Mouse (Mus musculus): ENCODE results near the gene Grwd1. TPM values are rescaled to one million over a fixed set of nuclear protein-coding genes. Genes with fewer than 3 reads are reported as not detected.

Gene Grwd1
- polyA plus RNA-seq, 1 experiment from 2014 or later = 38.1 TPM

DNA sequence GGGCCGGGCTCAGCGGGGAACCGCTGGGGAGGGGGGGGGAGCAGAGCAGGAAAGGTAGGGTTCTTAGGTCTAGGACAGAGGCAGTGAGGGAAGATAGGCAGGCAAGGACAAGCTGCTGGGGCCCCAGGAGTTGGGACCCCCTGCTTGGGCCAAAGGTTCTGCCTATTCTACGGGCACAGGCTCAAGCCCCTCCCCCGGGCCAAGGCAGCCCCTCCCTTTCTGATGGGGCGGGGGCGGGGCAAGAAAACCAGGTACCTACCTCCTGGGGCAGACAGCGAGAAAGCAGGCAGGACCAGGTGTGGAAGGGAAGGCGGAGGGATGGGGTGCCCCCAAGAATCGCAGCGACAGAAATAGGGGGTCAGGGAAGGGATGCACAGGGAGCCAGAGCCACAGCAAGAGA is 22.3 kb downstream of the Grwd1 start:
- Histone ChIP-seq H3K36me3 (ENCODE audit: control insufficient read depth, insufficient read depth) (peaks cover 55% of the 10 kb centered on the region), H3K9ac (ENCODE audit: low read length) (no peak overlapping the region), H3K4me3 (ENCODE audit: low read length) (no peak overlapping the region), H3K9me3 (replicated peaks; ENCODE audit: control insufficient read depth, low read length) (no peaks in the 10 kb centered on the region), H3K4me2 (ENCODE audit: low read depth, low read length) (no peak overlapping the region), H3K27me3 (ENCODE audit: control insufficient read depth, insufficient read depth, low read length) (no peaks in the 10 kb centered on the region), H3K27ac (ENCODE audit: low read length) (no peak overlapping the region), H3K4me1 (ENCODE audit: control insufficient read depth, insufficient read depth, low read length) (peaks cover 12% of the 10 kb centered on the region)
- no peak for ATAC-seq (replicated peaks; ENCODE audit: extremely low read depth, insufficient read depth, low FRiP score)
- 54% methylated on average over 11 of the region's 11 CpGs for WGBS

DNA sequence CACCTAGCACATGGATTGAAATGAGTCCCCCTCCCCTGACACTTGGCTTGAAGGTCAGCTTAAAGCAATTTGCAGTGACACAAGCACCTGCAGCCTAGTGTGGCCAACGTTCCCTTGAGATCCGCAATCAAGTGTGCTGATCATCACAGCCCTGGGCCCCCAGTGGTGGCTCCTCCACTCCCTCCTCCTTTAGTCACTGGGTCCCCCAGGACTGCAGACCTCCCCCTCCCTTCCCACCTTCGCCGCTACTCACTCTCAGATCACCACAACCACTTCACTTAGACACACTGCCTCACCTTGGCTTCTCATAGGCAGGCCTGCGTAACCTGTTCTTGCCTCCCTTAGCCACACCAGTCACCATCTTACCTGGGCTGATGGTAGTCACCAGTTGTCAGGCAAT is 24.8 kb downstream of the Grwd1 start:
- H3K27me3 ChIP-seq (ENCODE audit: control insufficient read depth, insufficient read depth, low read length) = no peaks in the 10 kb centered on the region
- H3K36me3 ChIP-seq (ENCODE audit: control insufficient read depth, insufficient read depth) = peaks cover 42% of the 10 kb centered on the region
- 47% methylated on average over 5 of the region's 5 CpGs for WGBS
- H3K9ac ChIP-seq (ENCODE audit: low read length) = no peak overlapping the region
- no peak overlapping the region for H3K27ac ChIP-seq (ENCODE audit: low read length)
- H3K4me1 ChIP-seq (ENCODE audit: control insufficient read depth, insufficient read depth, low read length) = peaks cover 6% of the 10 kb centered on the region
- H3K4me3 ChIP-seq (ENCODE audit: low read length) = no peak overlapping the region
- ATAC-seq (replicated peaks; ENCODE audit: extremely low read depth, insufficient read depth, low FRiP score) = no peak
- H3K9me3 ChIP-seq (replicated peaks; ENCODE audit: control insufficient read depth, low read length) = no peaks in the 10 kb centered on the region
- H3K4me2 ChIP-seq (ENCODE audit: low read depth, low read length) = no peak overlapping the region

DNA sequence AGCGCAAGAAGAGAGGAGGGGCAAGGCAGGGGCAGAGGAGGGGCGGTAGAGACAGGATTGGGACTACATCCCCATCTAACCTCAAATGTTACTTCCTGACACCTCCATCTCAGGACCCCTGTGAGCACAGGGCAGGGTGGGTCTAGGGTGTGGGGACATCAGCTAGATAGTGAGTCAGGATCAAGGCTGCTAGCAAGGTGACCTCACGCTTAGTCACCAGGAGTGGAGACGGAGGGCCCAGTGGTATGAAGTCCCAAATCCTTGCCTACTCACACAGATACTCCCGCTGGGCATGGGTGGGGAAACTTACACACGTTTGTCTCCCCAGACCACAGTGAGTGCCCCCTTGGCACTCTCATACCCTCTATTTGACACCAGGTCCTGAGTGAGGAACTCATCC is 28.2 kb downstream of the Grwd1 start:
- no peak overlapping the region for H3K4me2 ChIP-seq (ENCODE audit: low read depth, low read length)
- peaks cover 9% of the 10 kb centered on the region for H3K36me3 ChIP-seq (ENCODE audit: control insufficient read depth, insufficient read depth)
- ATAC-seq (replicated peaks; ENCODE audit: extremely low read depth, insufficient read depth, low FRiP score) = no peak
- 81% methylated on average over 6 of the region's 6 CpGs for WGBS
- H3K9ac ChIP-seq (ENCODE audit: low read length) = no peak overlapping the region
- H3K4me1 ChIP-seq (ENCODE audit: control insufficient read depth, insufficient read depth, low read length) = peaks cover 12% of the 10 kb centered on the region
- no peak overlapping the region for H3K4me3 ChIP-seq (ENCODE audit: low read length)
- no peaks in the 10 kb centered on the region for H3K9me3 ChIP-seq (replicated peaks; ENCODE audit: control insufficient read depth, low read length)
- H3K27me3 ChIP-seq (ENCODE audit: control insufficient read depth, insufficient read depth, low read length) = peaks cover 25% of the 10 kb centered on the region
- H3K27ac ChIP-seq (ENCODE audit: low read length) = no peak overlapping the region

DNA sequence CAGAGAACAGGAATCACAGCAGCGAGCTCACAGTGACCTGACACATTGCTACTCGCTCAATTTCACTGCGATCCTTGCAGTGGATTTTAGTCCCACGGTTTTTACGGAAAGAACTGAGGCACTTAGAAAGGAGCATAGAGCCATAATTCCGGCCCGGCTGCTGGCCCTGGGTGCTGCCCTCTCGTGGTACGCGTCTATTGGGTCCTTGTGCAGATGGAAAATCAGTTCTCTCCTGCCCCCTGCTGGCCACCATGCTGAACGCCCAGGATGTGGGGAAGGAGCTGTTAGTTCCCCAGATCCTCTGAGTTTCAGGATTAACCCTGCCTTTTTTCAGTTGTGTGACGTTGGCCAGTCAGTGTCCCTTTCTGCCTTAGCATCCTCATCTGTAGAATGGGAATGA is 29.4 kb downstream of the Grwd1 start:
- peak; percentile 53 for ATAC-seq (replicated peaks; ENCODE audit: extremely low read depth, insufficient read depth, low FRiP score)
- no peak overlapping the region for H3K27ac ChIP-seq (ENCODE audit: low read length)
- H3K27me3 ChIP-seq (ENCODE audit: control insufficient read depth, insufficient read depth, low read length) = peaks cover 31% of the 10 kb centered on the region
- H3K4me3 ChIP-seq (ENCODE audit: low read length) = peak overlapping the region; percentile 35
- WGBS = 2% methylated on average over 12 of the region's 12 CpGs
- H3K9ac ChIP-seq (ENCODE audit: low read length) = peak overlapping the region; percentile 41; the same call in 1 of the 2 replicates
- H3K9me3 ChIP-seq (replicated peaks; ENCODE audit: control insufficient read depth, low read length) = no peaks in the 10 kb centered on the region
- H3K4me2 ChIP-seq (ENCODE audit: low read depth, low read length) = peak overlapping the region; percentile 58
- H3K4me1 ChIP-seq (ENCODE audit: control insufficient read depth, insufficient read depth, low read length) = peaks cover 12% of the 10 kb centered on the region
- no peaks in the 10 kb centered on the region for H3K36me3 ChIP-seq (ENCODE audit: control insufficient read depth, insufficient read depth)

DNA sequence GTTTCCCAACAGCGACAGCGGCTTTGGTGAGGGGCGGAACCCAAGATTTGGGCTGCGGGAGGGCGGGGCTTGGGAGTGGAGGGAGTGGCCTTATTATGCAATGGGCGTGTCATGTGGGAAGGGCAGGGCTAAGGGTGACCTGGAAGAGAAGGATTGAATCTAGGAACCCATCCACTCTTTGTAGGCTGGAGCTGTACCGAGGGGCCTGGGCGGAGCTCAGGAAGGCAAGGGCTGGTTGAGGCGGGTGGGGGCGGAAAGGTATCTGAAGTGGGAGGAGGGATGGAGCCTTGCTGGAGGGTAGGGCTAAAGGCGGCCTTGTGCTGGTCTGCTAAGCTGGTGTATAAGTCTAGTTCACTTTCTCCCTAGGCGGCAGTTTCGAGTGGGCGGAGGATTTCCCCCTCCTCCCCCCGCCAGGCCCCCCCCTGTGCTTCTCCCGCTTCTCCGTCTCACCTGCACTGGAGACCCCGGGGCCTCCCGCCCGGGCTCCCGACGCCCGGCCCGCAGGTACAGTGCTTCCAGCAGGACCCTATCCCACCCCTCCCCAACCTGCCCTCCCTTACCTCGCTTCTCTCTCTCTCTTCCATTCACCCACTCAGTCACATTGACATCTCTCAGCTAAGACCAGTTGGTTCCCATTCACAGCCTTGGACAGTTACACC is 30.1 kb downstream of the Grwd1 start:
- H3K27me3 ChIP-seq (ENCODE audit: control insufficient read depth, insufficient read depth, low read length) = peaks cover 36% of the 10 kb centered on the region
- H3K4me1 ChIP-seq (ENCODE audit: control insufficient read depth, insufficient read depth, low read length) = peaks cover 12% of the 10 kb centered on the region
- peak; percentile 42; the same call in 1 of the 2 replicates for ATAC-seq (replicated peaks; ENCODE audit: extremely low read depth, insufficient read depth, low FRiP score)
- peak overlapping the region; percentile 35 for H3K4me3 ChIP-seq (ENCODE audit: low read length)
- H3K9ac ChIP-seq (ENCODE audit: low read length) = no peak overlapping the region; the same call in 1 of the 2 replicates
- WGBS = 9% methylated on average over 19 of the region's 25 CpGs
- H3K9me3 ChIP-seq (replicated peaks; ENCODE audit: control insufficient read depth, low read length) = no peaks in the 10 kb centered on the region
- H3K36me3 ChIP-seq (ENCODE audit: control insufficient read depth, insufficient read depth) = no peaks in the 10 kb centered on the region
- peak overlapping the region; percentile 58 for H3K4me2 ChIP-seq (ENCODE audit: low read depth, low read length)
- no peak overlapping the region for H3K27ac ChIP-seq (ENCODE audit: low read length)

DNA sequence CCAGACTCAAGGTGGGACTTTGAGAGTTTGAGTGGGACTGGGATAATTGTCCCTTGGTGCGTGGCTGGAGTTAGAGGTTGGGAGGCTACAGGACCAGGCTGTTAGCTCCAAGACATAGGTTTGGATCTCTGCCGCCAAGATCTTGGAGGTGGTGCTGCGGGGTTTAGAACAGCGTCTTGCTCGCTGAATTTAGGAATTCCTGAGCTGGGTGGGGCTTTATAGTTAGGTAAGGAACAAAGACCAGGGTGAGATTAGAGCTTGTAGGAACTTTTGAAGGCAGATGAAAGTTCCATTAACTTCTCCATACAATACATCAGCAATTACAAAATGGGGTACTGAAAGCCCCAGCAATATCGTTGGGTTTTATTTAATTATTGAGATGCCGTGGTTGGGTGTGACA is 30.7 kb downstream of the Grwd1 start:
- Histone ChIP-seq H3K9ac (ENCODE audit: low read length) (no peak overlapping the region), H3K27me3 (ENCODE audit: control insufficient read depth, insufficient read depth, low read length) (peaks cover 41% of the 10 kb centered on the region)
- WGBS = 34% methylated on average over 7 of the region's 7 CpGs

DNA sequence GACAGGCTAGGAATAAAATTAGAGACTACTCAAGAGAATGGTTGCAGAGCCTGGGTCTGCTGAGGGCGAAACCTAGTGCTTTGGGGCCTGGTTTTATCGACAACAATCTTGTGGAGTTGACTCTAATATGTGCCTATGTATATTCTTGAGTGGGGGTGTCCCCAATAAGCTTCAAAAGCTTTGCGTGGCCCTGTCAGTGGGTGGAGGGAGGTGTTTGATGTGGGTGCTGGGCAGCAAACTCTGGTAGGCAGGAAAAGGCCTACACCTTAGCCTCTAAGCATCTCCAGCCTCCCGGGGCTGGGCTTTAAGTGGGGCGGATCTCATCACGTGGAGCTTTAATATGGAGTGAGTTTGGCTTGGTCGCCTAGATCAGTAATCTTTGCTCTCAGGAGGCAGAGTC is 31.8 kb downstream of the Grwd1 start:
- Histone ChIP-seq H3K9ac (ENCODE audit: low read length) (no peak overlapping the region), H3K4me3 (ENCODE audit: low read length) (no peak overlapping the region), H3K27me3 (ENCODE audit: control insufficient read depth, insufficient read depth, low read length) (peaks cover 49% of the 10 kb centered on the region), H3K27ac (ENCODE audit: low read length) (no peak overlapping the region), H3K36me3 (ENCODE audit: control insufficient read depth, insufficient read depth) (no peaks in the 10 kb centered on the region), H3K4me1 (ENCODE audit: control insufficient read depth, insufficient read depth, low read length) (peaks cover 12% of the 10 kb centered on the region), H3K9me3 (replicated peaks; ENCODE audit: control insufficient read depth, low read length) (no peaks in the 10 kb centered on the region), H3K4me2 (ENCODE audit: low read depth, low read length) (no peak overlapping the region)
- ATAC-seq (replicated peaks; ENCODE audit: extremely low read depth, insufficient read depth, low FRiP score) = no peak
- 53% methylated on average over 7 of the region's 7 CpGs for WGBS

More for the DNA sequence above, 30.7 kb downstream of the Grwd1 start:
- H3K4me1 ChIP-seq (ENCODE audit: control insufficient read depth, insufficient read depth, low read length) = peaks cover 12% of the 10 kb centered on the region
- H3K4me2 ChIP-seq (ENCODE audit: low read depth, low read length) = peak overlapping the region; percentile 58
- no peaks in the 10 kb centered on the region for H3K36me3 ChIP-seq (ENCODE audit: control insufficient read depth, insufficient read depth)
- no peak for ATAC-seq (replicated peaks; ENCODE audit: extremely low read depth, insufficient read depth, low FRiP score)
- no peaks in the 10 kb centered on the region for H3K9me3 ChIP-seq (replicated peaks; ENCODE audit: control insufficient read depth, low read length)
- H3K4me3 ChIP-seq (ENCODE audit: low read length) = no peak overlapping the region
- no peak overlapping the region for H3K27ac ChIP-seq (ENCODE audit: low read length)

DNA sequence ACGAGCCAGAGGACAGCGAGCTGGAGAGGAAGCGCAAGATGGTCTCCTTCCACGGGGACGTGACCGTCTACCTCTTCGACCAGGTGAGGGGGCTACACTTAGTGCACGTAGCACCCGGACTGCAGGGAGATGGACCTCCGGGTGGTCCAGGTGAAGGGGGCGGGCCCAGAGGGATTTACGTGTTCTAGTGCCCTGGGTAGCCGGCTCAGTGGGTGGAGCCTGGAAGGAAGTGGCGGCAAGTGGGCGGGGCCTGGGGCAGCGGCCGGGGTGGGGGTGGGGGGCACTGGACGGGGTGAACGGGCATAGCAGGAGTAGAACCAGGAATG is 32.3 kb downstream of the Grwd1 start:
- no peaks in the 10 kb centered on the region for H3K9me3 ChIP-seq (replicated peaks; ENCODE audit: control insufficient read depth, low read length)
- H3K9ac ChIP-seq (ENCODE audit: low read length) = peak overlapping the region; percentile 47
- H3K4me1 ChIP-seq (ENCODE audit: control insufficient read depth, insufficient read depth, low read length) = peaks cover 12% of the 10 kb centered on the region
- no peaks in the 10 kb centered on the region for H3K36me3 ChIP-seq (ENCODE audit: control insufficient read depth, insufficient read depth)
- ATAC-seq (replicated peaks; ENCODE audit: extremely low read depth, insufficient read depth, low FRiP score) = no peak
- peak overlapping the region; percentile 69 for H3K4me2 ChIP-seq (ENCODE audit: low read depth, low read length)
- H3K27ac ChIP-seq (ENCODE audit: low read length) = no peak overlapping the region
- H3K4me3 ChIP-seq (ENCODE audit: low read length) = peak overlapping the region; percentile 50
- under 1% methylated on average over 19 of the region's 19 CpGs for WGBS
- H3K27me3 ChIP-seq (ENCODE audit: control insufficient read depth, insufficient read depth, low read length) = peaks cover 53% of the 10 kb centered on the region

DNA sequence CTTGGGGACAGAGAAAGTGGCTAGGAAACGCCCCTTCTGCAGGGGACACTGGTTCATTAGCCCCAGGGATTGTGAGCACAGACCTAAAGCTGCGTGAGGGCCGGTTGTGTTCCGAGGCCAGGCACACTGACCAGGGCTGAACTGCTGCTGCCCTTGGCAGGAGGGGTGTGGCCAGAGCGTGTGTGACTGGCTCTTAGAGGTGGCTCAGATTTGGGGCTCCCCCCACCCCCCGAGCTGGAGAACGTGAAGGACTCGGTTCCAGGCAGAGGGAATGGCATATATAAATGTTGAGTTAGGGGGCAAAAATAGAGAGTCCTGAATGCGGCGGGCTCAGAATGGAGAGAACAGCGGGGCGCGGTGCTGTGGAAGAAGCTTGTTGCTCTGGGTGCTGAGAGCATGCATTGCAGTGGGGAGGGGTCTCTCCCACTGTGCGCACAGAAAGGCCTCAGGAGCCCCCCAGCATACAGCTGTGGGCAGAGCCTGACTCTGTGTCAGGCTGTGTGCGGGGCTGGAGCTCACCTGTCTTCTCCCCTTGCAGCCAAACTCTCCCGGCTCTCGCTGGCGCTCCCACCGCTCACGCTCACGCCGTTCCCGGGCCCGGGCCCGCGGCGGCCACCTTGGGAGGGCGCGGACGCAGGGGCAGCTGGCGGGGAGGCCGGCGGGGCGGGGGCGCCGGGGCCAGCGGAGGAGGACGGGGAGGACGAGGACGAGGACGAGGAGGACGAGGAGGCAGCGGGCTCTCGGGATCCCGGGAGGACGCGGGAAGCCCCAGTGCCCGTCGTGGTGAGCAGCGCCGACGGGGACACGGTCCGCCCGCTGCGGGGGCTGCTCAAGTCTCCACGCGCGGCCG is 32.9 kb downstream of the Grwd1 start:
- ATAC-seq (replicated peaks; ENCODE audit: extremely low read depth, insufficient read depth, low FRiP score) = no peak
- Histone ChIP-seq H3K27me3 (ENCODE audit: control insufficient read depth, insufficient read depth, low read length) (peaks cover 59% of the 10 kb centered on the region), H3K27ac (ENCODE audit: low read length) (no peak overlapping the region), H3K4me1 (ENCODE audit: control insufficient read depth, insufficient read depth, low read length) (peaks cover 12% of the 10 kb centered on the region), H3K36me3 (ENCODE audit: control insufficient read depth, insufficient read depth) (no peaks in the 10 kb centered on the region), H3K9me3 (replicated peaks; ENCODE audit: control insufficient read depth, low read length) (no peaks in the 10 kb centered on the region), H3K9ac (ENCODE audit: low read length) (peak overlapping the region; percentile 47), H3K4me3 (ENCODE audit: low read length) (peak overlapping the region; percentile 50), H3K4me2 (ENCODE audit: low read depth, low read length) (peak overlapping the region; percentile 69)
- 2% methylated on average over 59 of the region's 60 CpGs for WGBS

Measured in heart, embryonic 16.5 days (tissue).